Mouse (Mus musculus): ENCODE data around the gene Glyr1.

DNA sequence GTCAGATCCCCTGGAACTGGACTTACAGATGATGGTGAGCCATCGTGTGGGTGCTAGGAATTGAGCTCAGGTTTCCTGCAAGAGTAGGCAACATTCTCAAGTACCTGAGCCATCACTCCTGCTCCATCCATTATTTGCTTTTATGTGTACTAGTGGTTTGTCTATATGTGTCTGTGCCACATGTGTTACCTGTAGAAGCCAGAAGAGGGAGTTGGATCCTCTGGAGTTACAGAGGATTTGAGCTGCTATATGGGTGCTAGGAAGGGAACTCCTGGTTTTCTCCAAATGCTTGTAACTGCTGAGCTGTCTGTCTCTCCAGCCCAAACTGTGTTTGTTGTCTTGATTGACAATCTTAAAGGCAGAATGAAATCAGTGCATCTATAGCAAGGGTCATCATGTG is 8.5 kb upstream of the Glyr1 start:
- no peak for TF ChIP-seq CTCF (IDR thresholded peaks at IDR 0.05; ENCODE audit: low read depth, low read length)
- TF ChIP-seq POLR2A (IDR thresholded peaks at IDR 0.05; ENCODE audit: extremely low read depth, insufficient read depth, low read length), result no peak
